Mouse (Mus musculus) lung, adult 2 months (tissue): ENCODE results near the gene Foxn3.

ENCODE experiments used
- CTCF ChIP-seq: fragments of 200-500 bp; IDR thresholded peaks from 2 replicates; pipeline ENCODE4 v1.5.1; 2011; ENCODE audit warnings: mild to moderate bottlenecking, low read length, control low read depth; ENCODE audit not compliant: insufficient read depth
- POLR2A ChIP-seq: fragments of 200-500 bp; IDR thresholded peaks from 2 replicates; pipeline ENCODE4 v1.6.1; 2011; ENCODE audit warnings: low read depth, mild to moderate bottlenecking, control low read depth, low read length, borderline replicate concordance; ENCODE audit errors: extremely low read depth

- no peak for TF ChIP-seq CTCF
- TF ChIP-seq POLR2A, result no peak
Observed at GRCm38 (mm10) chr12:99361752-99362132, 201.6 kb downstream of the Foxn3 start.
